Mouse (Mus musculus) midbrain, embryonic 15.5 days (tissue): Measurements from ENCODE around the gene Fam169a. TPM values are rescaled to one million over a fixed set of nuclear protein-coding genes. Genes with fewer than 3 reads are reported as not detected.
"Not testable (repeated sequence)": the region's sequence is repeated elsewhere in the genome, so short reads cannot be mapped to it uniquely, and the experiment has no call there.

Experiments
- ATAC-seq: fragments of 200-750 bp; cut with Nextera tagmentation; replicated peaks from 2 replicates; pipeline ENCODE4 v1.8.0; 2017; ENCODE audit warnings: moderate TSS enrichment
- H3K27ac ChIP-seq: fragments of 300-500 bp; sonication (generic); 2 replicates; pipeline ENCODE4 v1.5.1; 2015; ENCODE audit warnings: mild to moderate bottlenecking, inconsistent platforms
- H3K27me3 ChIP-seq: fragments of 300-500 bp; sonication (generic); replicated peaks from 2 replicates; pipeline ENCODE4 v1.6.1; 2015; ENCODE audit warnings: inconsistent platforms
- H3K36me3 ChIP-seq: fragments of 300-500 bp; sonication (generic); replicated peaks from 2 replicates; pipeline ENCODE4 v1.6.1; 2015; ENCODE audit warnings: inconsistent platforms
- H3K4me1 ChIP-seq: fragments of 300-500 bp; sonication (generic); 2 replicates; pipeline ENCODE4 v1.6.1; 2015; ENCODE audit warnings: inconsistent platforms
- H3K4me2 ChIP-seq: fragments of 300-500 bp; sonication (generic); 2 replicates; pipeline ENCODE4 v1.6.1; 2015; ENCODE audit warnings: inconsistent platforms, mild to moderate bottlenecking, moderate library complexity
- H3K4me3 ChIP-seq: fragments of 300-500 bp; sonication (generic); 2 replicates; pipeline ENCODE4 v1.5.1; 2015; ENCODE audit warnings: mild to moderate bottlenecking, inconsistent platforms
- H3K9ac ChIP-seq: fragments of 300-500 bp; sonication (generic); 2 replicates; pipeline ENCODE4 v1.6.1; 2015; ENCODE audit warnings: mild to moderate bottlenecking, inconsistent platforms
- H3K9me3 ChIP-seq: fragments of 300-500 bp; sonication (generic); 2 replicates; pipeline ENCODE4 v1.6.1; 2016; ENCODE audit warnings: inconsistent platforms
- WGBS: fragments of 180-500 bp; shearing (Covaris S2); methylation state at CpG from one replicate; pipeline ENCODE4 v1.1.7; 2015; ENCODE audit warnings: mixed read lengths; 5-methylcytosine and 5-hydroxymethylcytosine counted together
- polyA plus RNA-seq: library from polyadenylated mRNA; unstranded; fragments of >200 nt; fragmentation: Nextera tagmentation; extraction: Ambion mirVana; gene quantifications from 2 replicates; pipeline ENCODE4 v1.2.1, GENCODE M21; 2015

Gene Fam169a
- polyA plus RNA-seq, 1 experiment from 2014 or later = 31.7 TPM

GRCm38 (mm10) chr13:97063431-97063830, 3.7 kb upstream of the Fam169a start:
- Histone ChIP-seq H3K9ac (no peak overlapping the region), H3K9me3 (no peaks in the 10 kb centered on the region), H3K27me3 (peaks cover 3% of the 10 kb centered on the region; the same call in 1 of the 2 replicates), H3K27ac (no peak overlapping the region), H3K4me2 (no peak overlapping the region), H3K36me3 (no peaks in the 10 kb centered on the region), H3K4me3 (no peak overlapping the region), H3K4me1 (no peaks in the 10 kb centered on the region)
- no peak for ATAC-seq
- 87% methylated on average over 2 of the region's 2 CpGs for WGBS

GRCm38 (mm10) chr13:97064413-97064812, 2.7 kb upstream of the Fam169a start:
- no peak for ATAC-seq
- WGBS = 66% methylated on average over 3 of the region's 3 CpGs
- H3K9me3 ChIP-seq = no peaks in the 10 kb centered on the region
- H3K4me1 ChIP-seq = no peaks in the 10 kb centered on the region
- H3K27ac ChIP-seq = no peak overlapping the region
- no peak overlapping the region for H3K4me3 ChIP-seq
- H3K36me3 ChIP-seq = no peaks in the 10 kb centered on the region
- H3K4me2 ChIP-seq = peak overlapping the region; percentile 11; the same call in 1 of the 2 replicates
- no peak overlapping the region for H3K9ac ChIP-seq
- H3K27me3 ChIP-seq = peaks cover 3% of the 10 kb centered on the region; the same call in 1 of the 2 replicates

DNA sequence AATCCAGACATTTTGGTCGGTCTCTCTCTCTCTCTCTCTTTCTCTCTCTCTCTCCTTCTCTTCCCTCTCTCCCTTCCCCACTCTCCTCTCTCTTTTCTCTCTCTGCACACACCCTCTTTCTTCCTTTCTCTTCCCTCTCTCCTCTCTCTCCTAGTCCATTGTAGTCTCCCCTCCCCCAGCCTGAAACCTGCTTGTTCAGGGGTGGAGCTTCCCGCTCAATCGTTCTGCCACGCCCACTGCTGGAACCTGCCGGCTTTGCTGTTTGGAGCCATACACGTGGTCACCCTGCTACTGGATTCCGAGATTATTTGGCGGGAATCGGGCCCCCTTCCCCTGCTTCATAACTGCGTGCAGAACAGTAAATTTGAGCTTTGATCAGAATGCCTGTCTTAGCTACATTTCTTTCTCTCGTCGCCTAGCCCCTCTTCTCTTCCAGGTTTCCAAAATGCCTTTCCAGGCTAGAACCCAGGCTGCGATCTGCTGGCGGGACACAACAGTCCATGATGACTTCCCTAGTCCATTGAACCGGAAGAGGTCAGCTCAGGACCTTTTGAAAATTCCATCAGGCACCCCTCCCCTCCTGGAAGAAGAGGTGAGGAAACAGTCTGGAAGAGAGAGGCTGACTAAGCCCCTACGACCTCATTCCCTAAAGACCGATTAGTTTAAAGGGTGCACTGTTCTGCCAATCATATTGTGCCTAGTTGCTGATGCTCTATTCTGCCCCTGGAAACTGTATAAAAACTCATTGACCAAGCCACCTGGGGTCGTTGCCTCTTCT, 2.1 kb upstream of the Fam169a start:
- not testable (repeated sequence) for H3K4me1 ChIP-seq, H3K27me3 ChIP-seq, H3K4me3 ChIP-seq, H3K27ac ChIP-seq, H3K9ac ChIP-seq, H3K9me3 ChIP-seq, ATAC-seq, H3K36me3 ChIP-seq
- 47% methylated on average over 18 of the region's 18 CpGs for WGBS
- H3K4me2 ChIP-seq = peak overlapping the region; percentile 11; the same call in 1 of the 2 replicates

- no peak overlapping the region for H3K4me2 ChIP-seq
- no peak overlapping the region for H3K4me3 ChIP-seq
- H3K27me3 ChIP-seq = peaks cover 3% of the 10 kb centered on the region; the same call in 1 of the 2 replicates
- no peaks in the 10 kb centered on the region for H3K36me3 ChIP-seq
- no peaks in the 10 kb centered on the region for H3K9me3 ChIP-seq
- WGBS = 6% methylated on average over 6 of the region's 6 CpGs
- no peak overlapping the region for H3K9ac ChIP-seq
- no peak for ATAC-seq
- H3K4me1 ChIP-seq = peaks cover 1% of the 10 kb centered on the region; the same call in 1 of the 2 replicates
- H3K27ac ChIP-seq = no peak overlapping the region
These were observed 605 bp downstream of the Fam169a start for GRCm38 (mm10) chr13:97067691-97068090.

GRCm38 (mm10) chr13:97068151-97068550, 1.1 kb downstream of the Fam169a start:
- Histone ChIP-seq H3K4me2 (no peak overlapping the region), H3K9ac (no peak overlapping the region), H3K4me3 (no peak overlapping the region), H3K27ac (no peak overlapping the region), H3K36me3 (no peaks in the 10 kb centered on the region), H3K4me1 (peaks cover 6% of the 10 kb centered on the region), H3K9me3 (no peaks in the 10 kb centered on the region), H3K27me3 (peaks cover 3% of the 10 kb centered on the region; the same call in 1 of the 2 replicates)
- no peak for ATAC-seq
- 34% methylated on average over 8 of the region's 8 CpGs for WGBS

DNA sequence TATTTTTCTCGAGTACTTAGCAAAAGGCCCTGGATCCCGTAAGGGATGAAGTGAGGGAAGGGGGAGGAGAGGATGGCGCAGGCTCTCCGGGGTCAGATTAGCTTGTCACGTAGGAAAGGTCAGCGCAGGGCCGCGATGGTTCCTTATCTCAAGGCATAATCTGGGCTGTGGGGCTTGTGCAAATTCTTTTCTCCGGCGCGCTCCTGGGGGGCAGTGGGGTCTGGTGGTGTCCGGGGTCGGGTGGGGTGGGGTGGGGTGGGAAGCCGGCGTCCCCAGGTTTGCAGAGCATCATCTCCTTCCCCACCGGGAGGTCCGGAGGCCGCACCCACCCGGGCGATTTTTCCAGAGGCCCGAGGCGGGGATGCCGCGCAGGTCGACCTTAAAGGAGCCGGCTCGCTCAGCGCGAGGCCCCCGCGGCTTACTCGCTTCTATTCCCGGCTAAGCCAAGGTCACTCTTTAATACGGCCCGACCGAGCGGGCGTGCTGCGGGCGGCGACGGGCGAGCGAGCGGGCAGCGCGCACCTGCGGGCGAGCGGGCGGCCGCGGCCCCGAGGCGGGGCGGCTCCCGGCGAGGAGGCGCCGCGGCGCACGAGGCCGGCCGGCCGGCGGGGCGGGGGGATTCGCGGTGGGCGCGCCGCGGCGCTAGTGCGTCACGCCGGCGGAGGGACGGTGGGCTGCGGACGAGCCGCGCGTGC, 4.0 kb downstream of the Fam169a start:
- Histone ChIP-seq H3K4me2 (peak overlapping the region; percentile 75), H3K4me1 (peaks cover 16% of the 10 kb centered on the region), H3K9ac (peak overlapping the region; percentile 86), H3K4me3 (peak overlapping the region; percentile 65), H3K27ac (peak overlapping the region; percentile 92), H3K27me3 (peaks cover 3% of the 10 kb centered on the region; the same call in 1 of the 2 replicates), H3K9me3 (no peaks in the 10 kb centered on the region), H3K36me3 (no peaks in the 10 kb centered on the region)
- ATAC-seq = peak; percentile 91
- under 1% methylated on average over 57 of the region's 85 CpGs for WGBS

DNA sequence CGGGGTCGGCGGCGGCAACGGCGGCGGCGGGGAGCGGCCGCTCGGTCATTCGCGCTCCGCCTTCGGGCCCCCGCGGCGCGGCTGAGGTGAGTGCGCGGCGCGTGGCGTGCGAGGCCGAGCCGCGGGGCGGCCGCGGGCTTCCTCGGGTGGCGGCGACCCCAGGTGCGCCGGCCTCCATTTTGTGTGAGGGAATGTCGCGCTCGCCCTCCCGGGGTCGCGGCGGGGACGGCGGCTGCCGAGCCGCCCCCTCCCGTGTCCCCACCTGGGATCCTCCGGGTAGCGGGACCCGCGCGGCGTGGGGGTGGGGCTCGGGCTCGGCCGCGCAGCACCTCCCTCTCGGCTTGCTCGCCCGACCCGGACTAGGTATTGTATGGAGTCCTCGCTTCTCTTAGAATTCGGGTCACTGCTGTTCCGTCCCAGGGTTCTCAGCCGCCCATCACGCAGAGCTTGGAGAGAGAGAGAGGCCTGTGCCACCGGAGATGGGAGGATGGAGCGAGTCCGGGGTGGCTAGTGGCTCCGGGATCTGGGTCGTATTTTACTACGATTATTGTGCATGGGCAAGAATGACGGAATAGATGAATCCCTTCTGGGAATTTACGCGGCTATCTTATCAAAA, 4.6 kb downstream of the Fam169a start:
- peak overlapping the region; percentile 86 for H3K9ac ChIP-seq
- H3K4me3 ChIP-seq = peak overlapping the region; percentile 65
- H3K27ac ChIP-seq = peak overlapping the region; percentile 92
- WGBS = under 1% methylated on average over 68 of the region's 76 CpGs
- H3K9me3 ChIP-seq = no peaks in the 10 kb centered on the region
- peak; percentile 89 for ATAC-seq
- H3K36me3 ChIP-seq = no peaks in the 10 kb centered on the region
- peaks cover 3% of the 10 kb centered on the region; the same call in 1 of the 2 replicates for H3K27me3 ChIP-seq
- H3K4me1 ChIP-seq = peaks cover 16% of the 10 kb centered on the region
- peak overlapping the region; percentile 75 for H3K4me2 ChIP-seq

- H3K27me3 ChIP-seq = no peaks in the 10 kb centered on the region
- no peak overlapping the region for H3K4me3 ChIP-seq
- H3K9ac ChIP-seq = peak overlapping the region; percentile 12; the same call in 1 of the 2 replicates
- no peaks in the 10 kb centered on the region for H3K9me3 ChIP-seq
- WGBS = 58% methylated on average over 1 of the region's 1 CpGs
- no peak for ATAC-seq
- peak overlapping the region; percentile 75; the same call in 1 of the 2 replicates for H3K4me2 ChIP-seq
- H3K27ac ChIP-seq = no peak overlapping the region
- H3K4me1 ChIP-seq = peaks cover 16% of the 10 kb centered on the region
- no peaks in the 10 kb centered on the region for H3K36me3 ChIP-seq
These were observed 6.4 kb downstream of the Fam169a start for GRCm38 (mm10) chr13:97073497-97073896.

DNA sequence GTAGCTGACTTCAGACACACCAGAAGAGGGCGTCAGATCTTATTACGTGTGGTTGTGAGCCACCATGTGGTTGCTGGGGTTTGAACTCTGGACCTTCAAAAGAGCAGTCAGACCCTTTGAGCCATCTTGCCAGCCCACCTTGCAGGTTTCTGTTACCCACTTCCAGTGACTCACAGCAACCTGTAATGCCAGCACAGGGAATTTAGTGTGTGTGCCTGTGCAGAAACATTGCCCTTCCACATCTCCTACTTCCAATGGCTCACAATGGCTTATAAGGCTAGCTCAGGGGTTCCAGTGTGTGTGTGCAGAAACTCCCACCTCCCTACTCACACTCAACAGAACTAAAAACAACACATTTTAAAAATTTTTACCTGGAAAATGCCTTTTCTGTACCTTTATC, 10.5 kb downstream of the Fam169a start:
- ATAC-seq = no peak
- H3K9ac ChIP-seq = no peak overlapping the region
- no peaks in the 10 kb centered on the region for H3K36me3 ChIP-seq
- no peaks in the 10 kb centered on the region for H3K9me3 ChIP-seq
- H3K4me2 ChIP-seq = no peak overlapping the region
- peaks cover 16% of the 10 kb centered on the region for H3K4me1 ChIP-seq
- H3K27ac ChIP-seq = no peak overlapping the region
- H3K4me3 ChIP-seq = no peak overlapping the region
- H3K27me3 ChIP-seq = no peaks in the 10 kb centered on the region
- WGBS = 96% methylated on average over 2 of the region's 2 CpGs

GRCm38 (mm10) chr13:97080201-97080600, 13.1 kb downstream of the Fam169a start:
- Histone ChIP-seq H3K27me3 (no peaks in the 10 kb centered on the region), H3K4me1 (no peaks in the 10 kb centered on the region), H3K4me2 (no peak overlapping the region), H3K9me3 (no peaks in the 10 kb centered on the region), H3K9ac (no peak overlapping the region), H3K27ac (no peak overlapping the region), H3K36me3 (no peaks in the 10 kb centered on the region), H3K4me3 (no peak overlapping the region)
- 78% methylated on average over 2 of the region's 2 CpGs for WGBS
- no peak for ATAC-seq

GRCm38 (mm10) chr13:97080615-97081014, 13.5 kb downstream of the Fam169a start:
- H3K9ac ChIP-seq = no peak overlapping the region
- no peak overlapping the region for H3K4me3 ChIP-seq
- H3K4me2 ChIP-seq = no peak overlapping the region
- no peaks in the 10 kb centered on the region for H3K4me1 ChIP-seq
- 96% methylated on average over 3 of the region's 3 CpGs for WGBS
- no peaks in the 10 kb centered on the region for H3K9me3 ChIP-seq
- H3K27ac ChIP-seq = no peak overlapping the region
- H3K36me3 ChIP-seq = no peaks in the 10 kb centered on the region
- ATAC-seq = no peak
- no peaks in the 10 kb centered on the region for H3K27me3 ChIP-seq

- Histone ChIP-seq H3K4me3 (no peak overlapping the region), H3K27me3 (no peaks in the 10 kb centered on the region), H3K4me1 (no peaks in the 10 kb centered on the region), H3K36me3 (no peaks in the 10 kb centered on the region), H3K4me2 (no peak overlapping the region), H3K9ac (no peak overlapping the region), H3K27ac (no peak overlapping the region), H3K9me3 (no peaks in the 10 kb centered on the region)
- ATAC-seq = no peak
- 91% methylated on average over 7 of the region's 7 CpGs for WGBS
These were observed 15.3 kb downstream of the Fam169a start for GRCm38 (mm10) chr13:97082432-97082831.
